Mouse (Mus musculus): ENCODE data around the gene Kmo.

The Kmo gene

GRCm38 (mm10) chr1:175619814-175620431 lies at the start of gene Kmo:
TSS of gene Kmo (plus strand) at chr1:175620381.
- DNase-seq (ENCODE audit: low spot score in 2 of 2): no peak

- no peak for DNase-seq (ENCODE audit: low spot score in 2 of 2)
These were observed 46.1 kb upstream of the Kmo start for GRCm38 (mm10) chr1:175574129-175574528.

DNA sequence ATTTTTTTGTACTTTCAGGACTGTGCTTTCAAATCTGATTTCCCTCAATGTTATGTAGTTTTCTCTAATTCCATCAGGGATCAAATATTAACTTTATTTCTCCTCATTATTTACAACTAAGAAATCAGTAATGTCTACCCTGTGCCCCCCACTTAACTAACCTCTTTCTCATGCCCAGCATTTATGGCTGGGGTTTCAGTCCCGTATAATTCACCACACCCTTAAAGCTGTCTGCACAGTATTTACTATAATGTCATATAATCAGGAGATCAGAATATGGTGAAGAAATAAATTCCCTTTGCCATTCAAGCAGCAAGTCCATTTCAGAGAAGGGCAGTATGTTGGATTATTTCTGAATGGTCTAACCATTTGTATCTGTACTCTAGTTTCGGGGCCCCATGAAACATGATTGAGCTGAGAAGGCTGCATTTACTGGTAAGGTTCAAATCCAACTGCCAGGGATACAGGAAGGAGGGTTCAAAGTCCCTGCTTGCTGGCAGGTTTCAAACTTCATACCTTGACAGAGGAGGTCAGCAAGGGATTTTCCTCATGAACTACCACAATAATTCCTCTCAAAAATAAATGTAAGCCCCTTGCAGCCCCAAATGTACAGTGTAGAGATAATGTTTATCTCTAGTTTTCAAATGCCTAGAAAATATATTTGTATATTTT lies 41.6 kb upstream of the Kmo start:
- DNase-seq (ENCODE audit: low spot score in 2 of 2): no peak

GRCm38 (mm10) chr1:175579598-175580235 lies 40.5 kb upstream of the Kmo start:
- no peak for DNase-seq (ENCODE audit: low spot score in 2 of 2)

- no peak for DNase-seq (ENCODE audit: low spot score in 2 of 2)
These were observed 39.8 kb upstream of the Kmo start for GRCm38 (mm10) chr1:175580346-175580745.

DNA sequence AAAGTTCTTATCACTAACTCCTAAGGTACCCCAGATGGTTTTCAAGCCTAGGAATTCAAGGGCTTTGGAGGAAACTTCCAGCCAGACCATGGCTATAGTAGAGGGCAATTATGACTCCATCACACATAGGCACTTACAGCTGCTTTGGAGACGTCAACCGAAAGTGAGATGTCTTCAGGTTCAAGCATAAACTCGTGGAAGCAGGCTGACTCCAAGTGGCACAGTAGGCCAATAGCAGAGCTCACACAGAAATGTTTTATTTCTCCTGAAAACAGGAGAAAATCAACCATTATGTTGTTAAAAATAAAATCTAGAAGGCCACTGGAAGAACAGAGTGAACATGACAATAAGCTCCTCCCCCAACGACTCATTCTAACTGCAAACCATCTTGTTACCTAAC lies 37.4 kb upstream of the Kmo start:
- DNase-seq (ENCODE audit: low spot score in 2 of 2): no peak

- no peak for DNase-seq (ENCODE audit: low spot score in 2 of 2)
These were observed 34.9 kb upstream of the Kmo start for GRCm38 (mm10) chr1:175585267-175585666.

DNA sequence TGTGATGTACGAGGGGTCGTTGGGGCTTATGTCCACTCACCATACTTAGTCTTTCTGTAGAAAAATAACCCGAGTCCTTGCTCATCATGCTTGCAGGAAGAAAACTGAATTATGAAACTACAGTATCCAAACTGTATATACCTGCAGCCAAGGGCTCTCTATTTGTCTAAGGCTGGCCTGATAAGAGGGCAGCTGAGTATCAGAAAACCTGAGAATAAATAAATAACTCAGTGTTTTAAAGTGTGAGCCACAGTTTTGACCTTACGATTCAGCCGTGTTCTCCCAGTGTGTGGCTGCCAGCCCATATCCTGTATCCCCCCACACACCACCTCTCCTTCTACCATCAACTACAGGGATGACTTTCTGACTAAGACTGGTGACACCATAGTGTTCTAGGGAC lies 33.5 kb upstream of the Kmo start:
- no peak for DNase-seq (ENCODE audit: low spot score in 2 of 2)

DNA sequence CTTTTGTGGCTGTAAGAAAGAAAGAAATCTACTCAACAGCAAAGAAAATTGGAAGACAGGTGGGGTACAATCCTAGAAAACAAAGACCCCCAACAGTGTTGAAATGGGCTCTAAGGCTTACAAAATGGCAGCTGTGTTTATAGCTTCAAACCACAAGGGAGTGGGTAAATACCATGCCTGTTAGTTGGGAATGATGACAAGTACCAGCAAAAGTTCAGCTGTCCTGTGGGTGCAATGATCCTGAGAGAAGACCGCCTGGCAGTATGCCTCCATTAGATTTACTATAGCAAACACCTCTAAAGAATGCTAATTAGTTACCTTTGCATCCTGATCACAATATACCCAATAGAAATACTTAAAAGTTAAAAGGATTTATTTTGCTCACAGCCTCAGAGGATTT lies 27.3 kb upstream of the Kmo start:
- DNase-seq (ENCODE audit: low spot score in 2 of 2): no peak

GRCm38 (mm10) chr1:175602231-175602630 lies 17.9 kb upstream of the Kmo start:
- DNase-seq (ENCODE audit: low spot score in 2 of 2): no peak

- DNase-seq (ENCODE audit: low spot score in 2 of 2): no peak
These were observed 16.8 kb upstream of the Kmo start for GRCm38 (mm10) chr1:175603390-175603789.

DNA sequence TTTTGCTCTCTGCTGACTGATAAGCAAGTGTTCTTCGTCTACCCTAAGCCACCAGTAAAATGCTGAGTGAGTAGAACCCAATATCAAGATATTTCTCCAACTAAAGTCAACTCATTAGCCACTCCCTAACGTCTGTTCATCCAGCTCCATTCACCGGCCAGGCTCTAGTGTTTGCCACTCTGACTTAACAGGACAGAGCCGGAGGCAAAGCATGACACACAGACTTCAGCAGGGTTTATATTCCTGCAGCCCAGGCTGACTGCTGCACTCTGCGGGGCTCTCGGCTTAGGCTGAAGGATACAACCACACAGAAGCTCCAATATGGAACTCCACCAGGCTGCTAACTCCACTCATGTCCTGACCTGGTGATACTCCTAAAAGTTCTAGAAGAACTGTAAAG lies 12.9 kb upstream of the Kmo start:
- DNase-seq (ENCODE audit: low spot score in 2 of 2): no peak

GRCm38 (mm10) chr1:175607838-175608585 lies 12.2 kb upstream of the Kmo start:
- peak in 1 of 2 experiments; percentile 19 for DNase-seq (ENCODE audit: low spot score in 2 of 2)

- no peak for DNase-seq (ENCODE audit: low spot score in 2 of 2)
These were observed 11.5 kb upstream of the Kmo start for GRCm38 (mm10) chr1:175608708-175609107.

- no peak for DNase-seq (ENCODE audit: low spot score in 2 of 2)
These were observed 5.2 kb upstream of the Kmo start for GRCm38 (mm10) chr1:175614992-175615391.

- DNase-seq (ENCODE audit: low spot score in 2 of 2): no peak
These were observed 3.5 kb downstream of the Kmo start for GRCm38 (mm10) chr1:175623656-175624055.

- DNase-seq (ENCODE audit: low spot score in 2 of 2): peak; percentile 84 to 95
These were observed 5.2 kb downstream of the Kmo start, which contains the start of gene Fh1 for GRCm38 (mm10) chr1:175625257-175625879. TSS of gene Fh1 (minus strand) at chr1:175625635.

- DNase-seq (ENCODE audit: low spot score in 2 of 2): no peak
These were observed 6.0 kb downstream of the Kmo start for GRCm38 (mm10) chr1:175625990-175626692.

DNA sequence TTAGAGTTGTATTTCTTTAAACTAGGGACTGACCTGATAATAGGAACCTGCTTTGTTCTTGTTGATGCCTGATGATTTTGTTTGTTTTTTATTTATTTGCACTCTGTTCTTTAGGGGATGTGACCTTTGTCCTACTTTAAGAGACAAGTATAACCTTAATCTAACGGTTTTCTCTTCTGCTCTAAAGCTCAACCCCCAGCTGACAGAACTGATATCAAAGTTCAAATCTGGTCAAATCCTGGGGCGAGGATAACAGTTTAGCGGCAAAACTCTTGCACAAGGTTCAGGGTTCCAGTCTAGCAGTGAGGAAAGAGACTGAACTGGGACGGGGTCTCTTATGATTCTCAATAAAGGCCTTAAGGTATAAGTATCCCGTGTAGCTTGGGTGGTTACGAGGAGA lies 9.1 kb downstream of the Kmo start:
- no peak for DNase-seq (ENCODE audit: low spot score in 2 of 2)

GRCm38 (mm10) chr1:175630345-175630744 lies 10.2 kb downstream of the Kmo start:
- DNase-seq (ENCODE audit: low spot score in 2 of 2): no peak

GRCm38 (mm10) chr1:175631080-175631479 lies 10.9 kb downstream of the Kmo start:
- DNase-seq (ENCODE audit: low spot score in 2 of 2): no peak

Data from urinary bladder, adult 18-20 months (tissue).